Mouse (Mus musculus) limb, embryonic 13.5 days (tissue): Measurements from ENCODE around the gene Clcn5. TPM values are rescaled to one million over a fixed set of nuclear protein-coding genes. Genes with fewer than 3 reads are reported as not detected.

Experiments
- ATAC-seq: fragments of 200-750 bp; cut with Nextera tagmentation; 2 replicates; pipeline ENCODE4 v1.8.0; 2017; ENCODE audit warnings: low read depth, moderate number of reproducible peaks, moderate TSS enrichment; ENCODE audit not compliant: low FRiP score
- H3K27ac ChIP-seq: fragments of 300-500 bp; sonication (generic); 2 replicates; pipeline ENCODE4 v1.5.1; 2015; ENCODE audit warnings: inconsistent platforms, mild to moderate bottlenecking, moderate library complexity
- H3K27me3 ChIP-seq: fragments of 300-500 bp; sonication (generic); 2 replicates; pipeline ENCODE4 v1.6.1; 2015; ENCODE audit warnings: mild to moderate bottlenecking, inconsistent platforms
- H3K36me3 ChIP-seq: fragments of 300-500 bp; sonication (generic); 2 replicates; pipeline ENCODE4 v1.6.1; 2015; ENCODE audit warnings: inconsistent platforms, mild to moderate bottlenecking, moderate library complexity
- H3K4me1 ChIP-seq: fragments of 300-500 bp; sonication (generic); 2 replicates; pipeline ENCODE4 v1.6.1; 2015; ENCODE audit warnings: inconsistent platforms
- H3K4me2 ChIP-seq: fragments of 300-500 bp; sonication (generic); replicated peaks from 2 replicates; pipeline ENCODE4 v1.6.1; 2015; ENCODE audit warnings: inconsistent platforms, mild to moderate bottlenecking, moderate library complexity
- H3K4me3 ChIP-seq: fragments of 300-500 bp; sonication (generic); 2 replicates; pipeline ENCODE4 v1.5.1; 2015; ENCODE audit warnings: moderate library complexity, mild to moderate bottlenecking, inconsistent platforms
- H3K9ac ChIP-seq: fragments of 300-500 bp; sonication (generic); 2 replicates; pipeline ENCODE4 v1.6.1; 2015; ENCODE audit warnings: mild to moderate bottlenecking, inconsistent platforms
- H3K9me3 ChIP-seq: fragments of 300-500 bp; sonication (generic); 2 replicates; pipeline ENCODE4 v1.6.1; 2016; ENCODE audit warnings: inconsistent platforms
- WGBS: fragments of 180-500 bp; shearing (Covaris S2); methylation state at CpG from one replicate; pipeline ENCODE4 v1.1.7; 2015; 5-methylcytosine and 5-hydroxymethylcytosine counted together
- polyA plus RNA-seq: library from polyadenylated mRNA; unstranded; fragments of >200 nt; fragmentation: Nextera tagmentation; extraction: Ambion mirVana; gene quantifications from 2 replicates; pipeline ENCODE4 v1.2.1, GENCODE M21; 2015

The Clcn5 gene
- polyA plus RNA-seq, 1 experiment from 2014 or later = 25.2 TPM

DNA sequence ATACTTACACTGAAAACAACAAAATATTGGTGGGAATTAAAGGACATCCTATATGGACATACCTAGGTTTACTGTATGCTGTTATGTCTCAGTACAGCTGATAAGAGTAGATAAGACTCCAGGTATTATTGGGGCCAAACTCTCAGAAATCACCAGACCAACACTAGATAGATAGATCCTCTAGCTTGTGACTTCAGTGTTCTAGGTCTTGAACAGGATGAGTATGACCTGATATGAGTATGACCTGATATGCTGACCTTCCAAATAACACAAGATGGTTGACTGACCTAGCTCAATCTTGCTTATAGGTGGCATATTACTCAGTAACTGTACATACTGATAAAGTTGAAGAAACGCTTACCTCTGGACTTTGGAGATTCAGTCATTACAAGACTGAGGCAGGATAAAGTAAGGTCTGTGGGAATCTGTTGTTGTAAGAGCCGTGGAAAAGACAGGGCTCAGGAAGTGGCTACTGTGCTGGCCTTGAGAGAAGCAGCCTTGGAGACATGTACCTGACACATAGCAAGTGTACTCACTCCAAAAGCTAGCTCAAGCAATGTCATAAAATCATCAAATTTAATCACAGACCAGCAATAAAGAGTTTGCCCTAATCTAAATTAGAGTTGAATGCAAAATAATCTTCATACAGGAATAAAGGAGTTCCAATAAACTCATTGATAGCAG lies 32.0 kb downstream of the Clcn5 start:
- H3K27ac ChIP-seq = no peak overlapping the region
- no peak overlapping the region for H3K4me3 ChIP-seq
- H3K4me1 ChIP-seq = 0 out of 2 replicates have a peak, but pooled peaks cover under 1% of the 10 kb centered on the region
- no peak for ATAC-seq
- no peaks in the 10 kb centered on the region for H3K36me3 ChIP-seq
- H3K4me2 ChIP-seq = no peak overlapping the region
- no peaks in the 10 kb centered on the region for H3K9me3 ChIP-seq
- H3K9ac ChIP-seq = no peak overlapping the region
- WGBS = 84% methylated on average over 2 of the region's 2 CpGs
- H3K27me3 ChIP-seq = no peaks in the 10 kb centered on the region

DNA sequence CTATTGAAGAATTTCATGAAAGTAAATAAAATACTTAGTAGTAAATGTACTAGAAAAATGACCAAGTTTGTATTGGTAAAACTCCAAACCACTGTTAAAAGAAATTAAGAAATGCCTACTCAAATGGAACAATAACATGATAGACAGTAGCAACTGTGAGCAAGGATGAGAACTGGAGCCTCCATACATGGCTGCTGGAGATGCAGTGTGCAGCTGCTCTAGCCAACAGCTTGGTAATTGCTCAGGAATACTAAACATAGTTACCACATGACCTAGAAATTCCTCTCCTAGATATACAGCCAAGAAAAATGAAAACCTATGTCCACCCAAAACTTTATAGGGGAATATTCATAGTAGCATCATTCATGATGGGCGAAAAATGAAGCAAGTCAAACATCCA lies 36.5 kb downstream of the Clcn5 start:
- Histone ChIP-seq H3K27me3 (no peaks in the 10 kb centered on the region), H3K4me3 (no peak overlapping the region), H3K9ac (no peak overlapping the region), H3K4me1 (0 out of 2 replicates have a peak, but pooled peaks cover 4% of the 10 kb centered on the region), H3K27ac (no peak overlapping the region), H3K9me3 (no peaks in the 10 kb centered on the region), H3K36me3 (no peaks in the 10 kb centered on the region), H3K4me2 (no peak overlapping the region)
- WGBS = 59% methylated on average over 1 of the region's 1 CpGs
- no peak for ATAC-seq

DNA sequence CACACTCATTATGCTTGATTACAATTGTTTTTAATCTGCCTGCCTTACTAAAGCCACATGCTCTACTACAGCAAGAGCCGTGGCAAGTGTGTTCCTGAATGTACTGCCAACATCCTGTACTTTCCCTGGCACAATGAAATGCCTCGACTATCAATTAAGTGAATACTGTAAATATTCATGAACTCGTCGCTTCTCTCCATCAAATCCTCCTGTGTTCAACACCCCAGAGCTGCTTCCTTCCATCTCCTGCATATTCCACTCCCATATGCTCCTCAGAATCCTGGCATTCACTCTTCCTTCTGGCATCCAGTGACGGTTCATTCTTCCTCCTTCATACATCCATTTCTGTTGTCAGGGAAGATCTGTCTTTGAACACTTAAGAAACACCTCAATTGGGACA lies 39.4 kb downstream of the Clcn5 start:
- Histone ChIP-seq H3K9ac (no peak overlapping the region), H3K9me3 (no peaks in the 10 kb centered on the region), H3K36me3 (no peaks in the 10 kb centered on the region), H3K27me3 (no peaks in the 10 kb centered on the region), H3K4me3 (no peak overlapping the region), H3K4me1 (0 out of 2 replicates have a peak, but pooled peaks cover 4% of the 10 kb centered on the region), H3K4me2 (no peak overlapping the region), H3K27ac (no peak overlapping the region)
- ATAC-seq = no peak
- 87% methylated on average over 5 of the region's 5 CpGs for WGBS

DNA sequence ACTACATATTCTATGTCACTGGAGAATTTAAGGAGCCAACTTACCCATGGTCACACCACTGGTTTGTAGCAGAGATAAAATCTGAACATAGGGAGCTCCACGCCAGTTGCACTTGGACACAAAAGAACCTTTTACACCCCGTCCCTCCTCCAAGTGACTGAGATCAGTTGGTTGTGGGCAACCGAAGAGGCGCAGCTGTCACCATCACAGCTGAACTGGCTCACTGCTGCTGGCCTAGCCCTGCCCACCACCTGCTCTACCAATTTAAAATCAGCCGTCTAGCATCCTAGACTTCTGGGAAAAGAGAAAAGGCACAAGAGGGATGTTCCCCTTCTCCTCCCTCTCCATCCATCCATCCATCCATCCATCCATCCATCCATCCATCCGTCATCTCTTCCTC lies 42.6 kb downstream of the Clcn5 start:
- Histone ChIP-seq H3K4me2 (no peak overlapping the region), H3K9ac (no peak overlapping the region), H3K4me1 (no peaks in the 10 kb centered on the region), H3K36me3 (no peaks in the 10 kb centered on the region), H3K9me3 (no peaks in the 10 kb centered on the region), H3K27ac (no peak overlapping the region), H3K27me3 (no peaks in the 10 kb centered on the region), H3K4me3 (no peak overlapping the region)
- peak; percentile 51; the same call in 1 of the 2 replicates for ATAC-seq
- 74% methylated on average over 6 of the region's 6 CpGs for WGBS

DNA sequence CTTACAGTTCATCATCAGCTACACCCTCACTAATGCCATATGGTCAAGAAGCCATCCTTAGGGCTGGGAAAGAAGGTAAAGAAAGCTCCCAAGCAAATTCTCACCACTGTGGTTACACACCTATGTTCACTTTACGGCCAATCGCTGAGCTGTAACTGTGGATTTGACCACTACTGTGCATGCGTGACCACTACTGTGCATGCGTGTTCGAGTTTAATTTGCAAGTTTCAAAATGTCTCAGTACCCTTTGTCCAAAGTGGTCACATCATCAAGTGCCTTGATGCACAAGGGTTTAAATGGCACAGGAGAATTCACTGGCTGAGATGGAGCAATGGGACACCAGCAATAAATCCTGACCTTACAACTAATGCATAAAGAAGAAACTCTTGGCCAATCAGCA lies 58.0 kb downstream of the Clcn5 start:
- Histone ChIP-seq H3K9me3 (no peaks in the 10 kb centered on the region), H3K36me3 (no peaks in the 10 kb centered on the region), H3K27me3 (no peaks in the 10 kb centered on the region), H3K27ac (peak overlapping the region; percentile 39; the same call in 1 of the 2 replicates), H3K4me2 (no peak overlapping the region), H3K4me1 (peaks cover 12% of the 10 kb centered on the region; the same call in 1 of the 2 replicates), H3K4me3 (no peak overlapping the region), H3K9ac (no peak overlapping the region)
- no peak for ATAC-seq
- WGBS = 80% methylated on average over 5 of the region's 5 CpGs

DNA sequence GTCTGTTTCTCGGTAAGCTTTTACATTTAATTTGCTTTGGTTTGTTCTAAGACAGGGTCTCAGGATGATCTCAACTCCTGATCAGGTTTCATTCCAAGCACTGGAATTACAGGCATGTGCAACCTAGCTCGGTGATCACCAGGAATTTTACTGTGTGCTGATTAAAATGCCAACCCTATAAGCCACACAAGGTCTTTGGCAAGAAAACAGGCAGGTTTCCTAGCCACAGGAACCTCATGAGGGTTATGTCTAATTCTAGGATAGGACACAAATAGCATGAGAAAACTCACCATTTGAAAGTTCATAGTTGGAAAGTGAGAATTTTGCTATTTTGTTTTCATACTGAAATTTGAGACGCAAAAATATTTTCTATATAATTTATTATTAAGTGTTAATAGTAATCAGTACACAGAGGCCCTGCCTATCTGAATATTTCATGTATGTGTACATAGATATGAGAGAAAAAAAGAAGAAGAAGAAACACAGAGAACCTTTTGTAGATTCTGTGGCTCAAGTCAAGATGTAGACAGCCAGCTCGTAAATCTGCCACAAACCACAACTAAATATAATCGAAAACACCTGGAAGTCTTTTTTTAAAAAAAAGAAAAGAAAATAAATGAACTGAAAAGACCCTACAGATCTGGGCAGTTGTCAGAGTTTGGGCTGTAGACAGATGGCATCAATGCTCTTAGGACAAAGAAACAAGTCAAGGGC lies 58.6 kb downstream of the Clcn5 start:
- Histone ChIP-seq H3K9ac (no peak overlapping the region), H3K36me3 (no peaks in the 10 kb centered on the region), H3K4me1 (peaks cover 12% of the 10 kb centered on the region; the same call in 1 of the 2 replicates), H3K4me2 (no peak overlapping the region), H3K27ac (peak overlapping the region; percentile 39; the same call in 1 of the 2 replicates), H3K9me3 (no peaks in the 10 kb centered on the region), H3K27me3 (no peaks in the 10 kb centered on the region), H3K4me3 (no peak overlapping the region)
- 48% methylated on average over 5 of the region's 5 CpGs for WGBS
- ATAC-seq = no peak

DNA sequence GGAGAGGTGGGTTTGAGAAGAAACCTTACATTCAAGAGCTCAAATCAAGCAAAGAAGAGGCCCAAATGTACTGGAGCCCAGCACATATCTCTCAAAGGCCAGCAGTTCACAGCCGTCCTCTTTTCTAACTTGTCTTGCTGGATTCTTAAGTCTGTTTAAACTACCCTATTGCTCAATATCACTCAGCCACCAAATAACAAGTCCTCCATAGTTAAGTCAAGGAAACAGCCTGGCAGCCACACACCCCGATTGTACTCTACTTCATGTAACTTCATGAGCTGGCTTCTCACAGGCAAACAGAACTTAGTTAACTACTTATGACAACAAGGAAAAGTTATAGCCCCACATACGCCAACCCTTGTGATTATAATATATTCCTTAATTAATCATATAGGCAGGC lies 59.4 kb downstream of the Clcn5 start:
- no peak overlapping the region; the same call in 1 of the 2 replicates for H3K27ac ChIP-seq

DNA sequence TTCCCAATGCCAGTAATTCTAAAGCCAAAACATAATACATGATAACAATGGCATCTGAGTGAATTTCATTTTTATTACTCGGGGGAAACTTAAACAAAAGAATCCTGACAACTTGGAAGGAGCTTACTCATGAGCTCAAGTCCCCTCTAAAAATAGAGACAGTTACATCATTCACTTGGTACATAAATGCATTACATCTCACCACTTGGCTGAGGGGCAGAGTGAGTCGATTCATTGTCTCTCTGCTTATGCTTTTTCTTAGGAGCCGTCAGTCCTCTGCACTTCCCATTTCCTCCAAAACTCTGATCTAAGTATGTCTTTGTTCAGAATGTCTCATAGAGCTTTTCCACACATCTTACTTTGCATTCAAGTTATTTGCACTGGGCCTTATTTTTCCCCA lies 63.1 kb downstream of the Clcn5 start:
- no peak overlapping the region for H3K27ac ChIP-seq
- 77% methylated on average over 3 of the region's 3 CpGs for WGBS

More for the DNA sequence above, 59.4 kb downstream of the Clcn5 start:
- no peaks in the 10 kb centered on the region for H3K9me3 ChIP-seq
- no peak for ATAC-seq
- H3K4me3 ChIP-seq = no peak overlapping the region
- H3K9ac ChIP-seq = no peak overlapping the region
- no peak overlapping the region for H3K4me2 ChIP-seq
- no peaks in the 10 kb centered on the region for H3K36me3 ChIP-seq
- WGBS = 51% methylated on average over 3 of the region's 3 CpGs
- peaks cover 12% of the 10 kb centered on the region; the same call in 1 of the 2 replicates for H3K4me1 ChIP-seq
- no peaks in the 10 kb centered on the region for H3K27me3 ChIP-seq

DNA sequence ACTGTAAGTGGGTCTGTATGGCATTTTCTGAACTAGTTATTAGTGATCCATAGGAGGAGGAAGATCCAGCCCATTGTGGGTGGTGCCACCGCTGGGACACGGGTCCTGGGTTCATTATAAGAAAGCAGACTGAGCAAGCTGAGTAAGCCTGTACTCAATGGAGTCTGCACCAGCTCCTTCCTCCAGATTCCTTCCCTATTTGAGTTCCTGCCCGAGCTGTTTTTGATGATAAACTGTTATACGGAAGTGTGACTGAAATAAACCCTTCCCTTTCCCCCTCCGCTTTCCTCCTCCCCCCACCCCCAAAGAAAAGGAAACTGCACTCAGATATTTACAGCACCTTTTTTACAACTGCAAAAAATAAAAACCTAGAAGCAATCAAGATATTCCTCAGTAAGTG lies 115.1 kb downstream of the Clcn5 start:
- no peak overlapping the region for H3K4me3 ChIP-seq
- ATAC-seq = no peak
- no peak overlapping the region for H3K27ac ChIP-seq
- no peak overlapping the region for H3K9ac ChIP-seq
- H3K36me3 ChIP-seq = no peaks in the 10 kb centered on the region
- WGBS = 68% methylated on average over 5 of the region's 5 CpGs
- H3K4me2 ChIP-seq = no peak overlapping the region
- no peaks in the 10 kb centered on the region for H3K9me3 ChIP-seq
- H3K4me1 ChIP-seq = no peaks in the 10 kb centered on the region
- H3K27me3 ChIP-seq = no peaks in the 10 kb centered on the region

More for the DNA sequence above, 63.1 kb downstream of the Clcn5 start:
- H3K36me3 ChIP-seq = no peaks in the 10 kb centered on the region
- H3K4me2 ChIP-seq = no peak overlapping the region
- no peaks in the 10 kb centered on the region for H3K27me3 ChIP-seq
- no peaks in the 10 kb centered on the region for H3K9me3 ChIP-seq
- ATAC-seq = no peak
- H3K9ac ChIP-seq = no peak overlapping the region
- no peak overlapping the region for H3K4me3 ChIP-seq
- peaks cover 7% of the 10 kb centered on the region; the same call in 1 of the 2 replicates for H3K4me1 ChIP-seq

DNA sequence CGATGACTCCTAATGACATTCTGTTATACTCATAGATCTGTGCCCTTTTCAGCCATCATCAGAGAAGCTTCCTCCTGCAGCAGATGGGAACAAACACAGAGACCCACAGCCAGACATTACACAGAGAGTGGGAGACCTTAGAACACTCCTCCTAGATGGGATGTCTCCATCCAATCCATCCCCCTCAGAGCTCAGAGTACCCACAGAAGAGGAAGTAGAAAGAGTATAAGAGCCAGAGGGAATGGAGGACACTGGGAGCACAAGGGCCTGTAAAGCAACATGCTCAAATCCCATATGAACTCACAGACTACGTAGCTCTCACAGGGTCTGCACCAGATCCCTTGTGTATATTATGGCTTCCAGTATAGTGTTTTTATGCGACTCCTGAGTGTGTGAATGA lies 115.6 kb downstream of the Clcn5 start:
- WGBS = 81% methylated on average over 3 of the region's 3 CpGs

DNA sequence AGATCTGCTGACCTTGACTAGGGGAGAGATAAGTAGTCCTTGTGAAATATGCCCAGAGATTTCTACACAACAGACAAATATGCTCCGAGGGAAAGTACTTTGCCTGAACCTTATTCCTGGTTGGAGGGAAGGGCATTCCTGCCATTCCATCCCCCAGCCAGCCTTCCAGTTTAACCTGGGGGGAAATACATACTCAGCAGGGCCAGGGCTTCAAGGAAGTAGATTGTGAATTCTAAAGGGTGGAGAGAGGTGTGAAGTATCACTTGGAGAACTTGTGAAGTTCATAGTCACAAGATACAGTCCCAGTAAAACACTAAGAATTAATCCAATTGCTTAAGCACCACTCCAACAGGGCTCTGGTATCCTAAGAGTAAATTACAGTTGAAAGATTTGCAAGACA lies 121.3 kb downstream of the Clcn5 start:
- H3K9ac ChIP-seq = no peak overlapping the region
- H3K27ac ChIP-seq = no peak overlapping the region
- 56% methylated on average over 1 of the region's 1 CpGs for WGBS
- H3K4me1 ChIP-seq = no peaks in the 10 kb centered on the region
- no peaks in the 10 kb centered on the region for H3K27me3 ChIP-seq
- ATAC-seq = no peak
- no peak overlapping the region for H3K4me3 ChIP-seq
- H3K4me2 ChIP-seq = no peak overlapping the region
- H3K36me3 ChIP-seq = no peaks in the 10 kb centered on the region
- H3K9me3 ChIP-seq = no peaks in the 10 kb centered on the region

More for the DNA sequence above, 115.6 kb downstream of the Clcn5 start:
- H3K27ac ChIP-seq = no peak overlapping the region
- no peaks in the 10 kb centered on the region for H3K4me1 ChIP-seq
- no peak overlapping the region for H3K4me3 ChIP-seq
- no peak for ATAC-seq
- no peaks in the 10 kb centered on the region for H3K9me3 ChIP-seq
- H3K4me2 ChIP-seq = no peak overlapping the region
- H3K9ac ChIP-seq = no peak overlapping the region
- H3K36me3 ChIP-seq = no peaks in the 10 kb centered on the region
- no peaks in the 10 kb centered on the region for H3K27me3 ChIP-seq

DNA sequence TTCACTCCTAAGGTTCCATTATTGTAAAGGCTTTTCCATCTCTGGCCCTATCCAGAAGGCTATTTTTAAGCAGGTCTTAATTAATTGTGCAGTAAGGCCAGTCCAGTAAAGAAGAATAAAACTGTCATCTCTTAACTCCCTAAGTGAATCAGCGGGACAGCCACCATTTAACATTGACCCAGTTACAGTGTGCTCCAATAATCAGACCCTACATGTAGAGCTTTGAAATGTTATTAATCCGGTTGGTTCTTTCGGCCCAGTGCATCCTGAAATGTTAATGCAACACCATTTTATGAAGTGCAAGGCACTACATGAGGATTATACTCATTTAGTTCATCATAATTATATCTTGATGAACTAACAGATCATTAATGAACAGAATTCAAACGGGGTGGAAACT lies 128.3 kb downstream of the Clcn5 start:
- Histone ChIP-seq H3K36me3 (0 out of 2 replicates have a peak, but pooled peaks cover under 1% of the 10 kb centered on the region), H3K4me2 (no peak overlapping the region), H3K9ac (no peak overlapping the region), H3K9me3 (no peaks in the 10 kb centered on the region), H3K4me3 (no peak overlapping the region), H3K27ac (no peak overlapping the region), H3K4me1 (0 out of 2 replicates have a peak, but pooled peaks cover 4% of the 10 kb centered on the region), H3K27me3 (no peaks in the 10 kb centered on the region)
- WGBS = 86% methylated on average over 4 of the region's 4 CpGs
- ATAC-seq = no peak
